Mouse (Mus musculus) small intestine, adult 2 months (tissue): ENCODE data around the gene Elovl6. TPM values are rescaled to one million over a fixed set of nuclear protein-coding genes. Genes with fewer than 3 reads are reported as not detected.

Experiments
- H3K27ac ChIP-seq: fragments of 200-500 bp; 2 replicates; pipeline ENCODE4 v1.5.1; 2012; ENCODE audit warnings: low read depth, low read length, control low read depth, inconsistent platforms; ENCODE audit not compliant: insufficient read depth
- H3K27me3 ChIP-seq: fragments of 200-500 bp; 2 replicates; pipeline ENCODE4 v1.6.1; 2012; ENCODE audit warnings: mild to moderate bottlenecking, moderate library complexity, low read length, inconsistent platforms; ENCODE audit not compliant: control insufficient read depth, insufficient read depth
- H3K36me3 ChIP-seq: fragments of 200-500 bp; 2 replicates; pipeline ENCODE4 v1.6.1; 2012; ENCODE audit warnings: mild to moderate bottlenecking, low read length, control low read depth, inconsistent platforms; ENCODE audit not compliant: control insufficient read depth, insufficient read depth
- H3K4me1 ChIP-seq: fragments of 200-500 bp; 2 replicates; pipeline ENCODE4 v1.6.1; 2012; ENCODE audit warnings: low read length, inconsistent platforms, mixed read lengths; ENCODE audit not compliant: control insufficient read depth, insufficient read depth, insufficient read length
- H3K4me3 ChIP-seq: fragments of 200-500 bp; 2 replicates; pipeline ENCODE4 v1.5.1; 2012; ENCODE audit warnings: low read depth, mild to moderate bottlenecking, control low read depth, inconsistent platforms, low read length, moderate library complexity
- CTCF ChIP-seq: fragments of 200-500 bp; IDR thresholded peaks from 2 replicates; pipeline ENCODE4 v1.5.1; 2012; ENCODE audit warnings: low read depth, mild to moderate bottlenecking, control low read depth, inconsistent platforms, low read length, moderate library complexity, mixed read lengths; ENCODE audit not compliant: insufficient replicate concordance, insufficient read length; ENCODE audit errors: extremely low read depth
- POLR2A ChIP-seq: fragments of 200-500 bp; IDR thresholded peaks from 2 replicates; pipeline ENCODE4 v1.6.1; 2012; ENCODE audit warnings: low read depth, mild to moderate bottlenecking, control low read depth, inconsistent platforms, low read length, moderate library complexity
- WGBS: fragments of 180-500 bp; shearing (Covaris S2); methylation state at CpG from one replicate; pipeline ENCODE4 v1.1.7; 2018; 5-methylcytosine and 5-hydroxymethylcytosine counted together
- polyA plus RNA-seq: library from polyadenylated mRNA; depleted of rRNA; stranded (reverse); fragments of >200 nt; gene quantifications from 2 replicates; pipeline ENCODE4 v1.2.3, GENCODE M21; 2012

Gene Elovl6
- polyA plus RNA-seq, 1 experiment: 25.3 TPM

DNA sequence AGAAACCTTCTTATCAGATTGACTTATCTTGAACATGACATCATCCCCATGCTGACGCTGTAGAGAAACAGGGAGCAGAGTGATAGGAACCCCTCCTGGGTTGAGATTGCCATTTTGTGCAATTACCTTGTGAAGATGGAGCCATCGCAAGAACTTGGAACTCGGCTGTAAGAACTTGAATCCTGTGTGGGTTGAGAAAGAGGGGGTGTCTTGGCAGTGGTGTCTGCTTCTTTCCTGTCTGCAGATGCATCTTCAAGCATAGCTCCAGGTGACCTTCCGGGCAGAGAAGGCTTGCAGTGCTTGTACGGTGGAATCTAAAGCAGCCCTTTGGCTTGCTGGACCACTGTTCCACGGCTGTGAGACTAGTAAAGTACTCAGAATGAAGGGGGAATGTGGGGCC lies 63.9 kb downstream of the Elovl6 start:
- WGBS: 86% methylated on average over 6 of the region's 6 CpGs
- no peak overlapping the region for H3K27ac ChIP-seq
- peaks cover 13% of the 10 kb centered on the region; the same call in 1 of the 2 replicates for H3K4me1 ChIP-seq
- peaks cover 10% of the 10 kb centered on the region for H3K36me3 ChIP-seq
- H3K27me3 ChIP-seq: no peaks in the 10 kb centered on the region
- TF ChIP-seq CTCF: no peak
- no peak overlapping the region for H3K4me3 ChIP-seq

GRCm38 (mm10) chr3:129602289-129602688 lies 70.1 kb downstream of the Elovl6 start:
- Histone ChIP-seq H3K36me3 (peaks cover 20% of the 10 kb centered on the region), H3K27ac (peak overlapping the region; percentile 32; the same call in 1 of the 2 replicates), H3K27me3 (no peaks in the 10 kb centered on the region), H3K4me3 (no peak overlapping the region), H3K4me1 (no peaks in the 10 kb centered on the region)
- 70% methylated on average over 9 of the region's 9 CpGs for WGBS
- no peak for TF ChIP-seq CTCF
- no peak for TF ChIP-seq POLR2A

- Histone ChIP-seq H3K4me1 (no peaks in the 10 kb centered on the region), H3K36me3 (peaks cover 23% of the 10 kb centered on the region), H3K4me3 (no peak overlapping the region), H3K27ac (no peak overlapping the region), H3K27me3 (no peaks in the 10 kb centered on the region)
- TF ChIP-seq POLR2A (no peak), CTCF (no peak)
- WGBS: 92% methylated on average over 7 of the region's 7 CpGs
These were observed 73.3 kb downstream of the Elovl6 start for GRCm38 (mm10) chr3:129605487-129605886.

DNA sequence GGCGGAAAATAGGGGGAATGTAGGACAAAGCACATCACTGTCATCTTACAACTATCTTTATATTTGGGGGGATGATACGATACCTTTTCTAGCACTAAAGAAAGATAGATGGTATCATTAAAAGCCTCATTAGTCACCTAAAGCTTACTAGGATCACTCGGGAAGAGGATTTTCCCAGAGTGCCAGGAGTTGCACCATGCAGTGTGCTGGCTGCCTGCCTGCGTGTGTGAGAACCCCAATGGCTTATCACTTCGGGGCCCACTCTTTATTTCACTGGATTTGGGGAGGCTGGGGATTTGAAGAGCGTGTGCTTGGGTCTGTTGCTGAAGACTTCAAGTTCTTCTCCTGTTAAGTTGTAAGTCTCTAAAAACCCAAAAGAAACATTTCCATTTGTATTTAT lies 73.8 kb downstream of the Elovl6 start:
- TF ChIP-seq POLR2A: no peak
- TF ChIP-seq CTCF: no peak
- H3K27me3 ChIP-seq: no peaks in the 10 kb centered on the region
- no peak overlapping the region for H3K27ac ChIP-seq
- H3K4me3 ChIP-seq: no peak overlapping the region
- peaks cover 25% of the 10 kb centered on the region for H3K36me3 ChIP-seq
- no peaks in the 10 kb centered on the region for H3K4me1 ChIP-seq
- WGBS: 89% methylated on average over 6 of the region's 6 CpGs

GRCm38 (mm10) chr3:129611626-129612025 lies 79.5 kb downstream of the Elovl6 start:
- no peak overlapping the region for H3K27ac ChIP-seq
- H3K27me3 ChIP-seq: no peaks in the 10 kb centered on the region
- WGBS: 70% methylated on average over 8 of the region's 8 CpGs
- no peak overlapping the region for H3K4me3 ChIP-seq
- peaks cover 12% of the 10 kb centered on the region for H3K4me1 ChIP-seq
- peaks cover 11% of the 10 kb centered on the region for H3K36me3 ChIP-seq
- TF ChIP-seq POLR2A (no peak), CTCF (no peak)

DNA sequence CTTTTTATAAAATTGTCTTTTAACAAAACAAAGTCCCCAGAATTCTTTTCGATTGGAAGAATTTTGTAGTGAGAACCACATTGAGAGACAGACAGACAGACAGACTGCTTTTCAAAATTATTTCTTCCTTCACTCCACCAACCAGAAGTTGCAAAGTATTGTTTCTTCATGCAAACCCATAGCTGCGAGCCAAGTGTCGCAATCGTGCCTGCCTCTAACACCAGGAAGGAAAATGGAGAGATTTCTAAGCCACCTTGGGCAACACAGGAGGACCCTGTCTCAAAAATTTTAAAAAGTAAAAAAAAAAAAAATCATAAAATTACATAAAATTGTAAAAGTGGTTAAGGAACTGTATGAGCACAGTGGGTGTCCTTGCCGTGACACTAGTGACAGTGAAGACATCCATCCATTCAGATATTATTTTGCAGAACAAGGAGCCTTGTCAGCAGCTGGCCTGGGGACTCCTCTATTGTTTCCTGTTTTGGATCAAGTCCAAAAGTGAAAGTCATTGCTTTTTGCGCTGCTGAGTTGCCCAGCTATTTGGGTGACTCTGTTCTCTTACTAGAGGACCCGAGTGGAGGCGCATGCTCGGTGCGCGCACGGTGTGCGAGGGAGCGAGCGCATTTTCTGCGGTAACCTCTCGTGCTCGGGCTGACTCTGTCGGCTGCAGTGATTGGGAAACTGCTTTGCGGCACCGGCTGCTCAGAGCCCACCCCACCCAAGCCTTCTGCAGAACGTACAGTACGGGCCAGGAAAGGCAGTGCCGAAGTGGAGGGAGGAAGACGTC lies 80.3 kb downstream of the Elovl6 start:
- 80% methylated on average over 25 of the region's 25 CpGs for WGBS
- TF ChIP-seq CTCF (no peak), POLR2A (no peak)
- no peak overlapping the region for H3K27ac ChIP-seq
- peaks cover 15% of the 10 kb centered on the region for H3K4me1 ChIP-seq
- H3K4me3 ChIP-seq: peak overlapping the region; percentile 3; the same call in 1 of the 2 replicates
- no peaks in the 10 kb centered on the region for H3K27me3 ChIP-seq
- peaks cover 13% of the 10 kb centered on the region for H3K36me3 ChIP-seq

DNA sequence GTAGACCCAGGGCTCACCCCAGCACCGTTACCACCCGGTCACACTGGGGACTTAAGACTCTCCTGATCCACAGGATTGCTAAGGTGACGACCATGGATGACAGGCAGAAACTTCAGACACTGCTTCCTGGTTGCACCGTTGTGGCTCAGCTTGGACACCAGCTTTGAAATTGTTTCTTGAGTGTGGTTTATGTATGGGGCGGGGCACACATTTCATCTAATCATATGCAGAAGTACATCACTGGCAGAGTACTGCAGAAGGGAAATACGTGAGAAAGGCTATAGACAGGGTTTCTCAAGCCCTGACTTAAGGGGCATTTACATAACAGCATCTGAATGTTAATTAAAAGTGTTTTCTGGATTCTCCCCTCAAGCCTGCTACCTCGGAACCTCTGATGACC lies 81.6 kb downstream of the Elovl6 start:
- Histone ChIP-seq H3K4me3 (no peak overlapping the region), H3K36me3 (peaks cover 11% of the 10 kb centered on the region), H3K27ac (peak overlapping the region; percentile 80), H3K27me3 (no peaks in the 10 kb centered on the region), H3K4me1 (peaks cover 19% of the 10 kb centered on the region)
- TF ChIP-seq POLR2A: no peak
- no peak for TF ChIP-seq CTCF
- 42% methylated on average over 7 of the region's 7 CpGs for WGBS
